Mouse (Mus musculus) frontal cortex, postnatal 25 days (tissue): ENCODE data around the gene Retsat.

Source experiments
- DNase-seq, 2 experiments: peaks; one replicate each; pipeline ENCODE4 v3.0.0; 2022; ENCODE audit warnings: low spot score in 2 of 2

The Retsat gene

DNA sequence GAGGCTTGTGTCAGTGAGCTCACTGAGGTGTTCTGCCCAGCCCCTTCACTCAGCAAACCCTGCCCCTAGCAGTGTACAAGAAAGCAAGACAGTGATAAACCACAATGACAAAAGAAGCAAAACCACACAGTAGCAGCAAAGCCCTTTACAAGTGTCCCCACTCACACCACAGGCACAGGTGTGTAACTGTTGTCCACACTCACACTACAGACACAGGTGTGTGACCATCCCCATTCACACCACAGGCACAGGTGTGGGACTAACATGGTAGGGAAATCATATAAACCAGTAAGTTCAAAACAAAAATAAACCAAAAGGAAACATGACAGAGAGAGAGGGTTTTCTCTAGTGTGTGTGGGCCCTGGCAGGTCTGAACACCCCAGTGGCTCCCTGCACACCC lies 10.0 kb upstream of the Retsat start:
- DNase-seq: no peak

DNA sequence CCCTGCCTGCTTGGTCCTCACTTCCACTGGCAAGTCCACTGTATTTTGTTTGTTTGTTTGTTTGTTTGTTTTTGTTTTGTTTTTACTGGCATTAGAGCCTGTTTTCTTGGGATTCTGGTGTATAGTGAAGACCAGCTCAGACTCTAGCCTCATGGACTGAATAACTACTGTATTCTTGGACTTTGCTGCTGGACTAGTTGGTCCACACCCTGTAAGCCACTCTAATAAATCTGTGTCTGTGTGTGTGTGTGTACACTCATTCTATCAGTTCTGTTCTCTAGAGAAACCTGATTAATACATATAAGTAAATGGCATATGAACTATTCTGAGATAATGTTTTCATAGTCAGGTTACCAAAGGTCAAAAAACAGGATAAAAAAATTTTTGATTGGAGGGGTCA lies 8.2 kb upstream of the Retsat start:
- DNase-seq: no peak

DNA sequence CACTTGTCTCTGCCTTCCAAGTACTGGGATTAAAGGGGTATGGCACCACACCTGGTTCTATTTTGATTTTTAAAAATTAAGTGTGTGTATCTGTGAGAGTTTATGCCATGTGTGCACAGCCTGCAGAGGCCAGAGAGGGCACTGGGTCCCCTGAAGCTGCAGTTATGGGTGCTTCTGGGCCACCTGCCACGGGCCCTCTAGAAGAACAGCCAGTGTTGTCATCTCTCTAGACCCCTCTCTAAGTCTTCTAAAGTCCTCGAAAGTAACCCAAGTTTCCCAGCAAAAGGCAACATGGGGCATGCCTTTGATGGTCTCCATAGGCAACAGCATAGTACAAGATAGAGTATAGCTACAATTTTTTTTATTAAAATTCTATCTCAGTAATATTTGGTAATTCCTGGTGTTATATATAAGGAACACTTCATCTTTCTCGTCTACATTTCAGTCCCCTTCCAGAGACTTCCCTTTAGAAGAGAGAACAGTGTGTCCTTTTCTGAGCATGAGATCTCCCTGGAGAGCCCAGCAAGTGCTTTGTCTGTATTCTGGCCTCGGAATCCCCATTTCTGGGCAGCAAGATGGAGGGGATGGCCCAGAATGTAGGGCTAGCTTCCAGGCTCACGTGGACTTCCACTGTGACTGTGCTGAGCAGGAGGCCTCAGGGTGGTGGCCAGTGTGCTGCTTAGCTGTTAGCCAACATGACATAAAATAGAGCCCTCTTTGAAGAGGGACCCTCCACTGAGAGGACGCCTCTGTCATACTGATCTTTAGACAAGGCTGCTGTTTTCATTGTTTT lies 5.1 kb upstream of the Retsat start:
- no peak for DNase-seq

DNA sequence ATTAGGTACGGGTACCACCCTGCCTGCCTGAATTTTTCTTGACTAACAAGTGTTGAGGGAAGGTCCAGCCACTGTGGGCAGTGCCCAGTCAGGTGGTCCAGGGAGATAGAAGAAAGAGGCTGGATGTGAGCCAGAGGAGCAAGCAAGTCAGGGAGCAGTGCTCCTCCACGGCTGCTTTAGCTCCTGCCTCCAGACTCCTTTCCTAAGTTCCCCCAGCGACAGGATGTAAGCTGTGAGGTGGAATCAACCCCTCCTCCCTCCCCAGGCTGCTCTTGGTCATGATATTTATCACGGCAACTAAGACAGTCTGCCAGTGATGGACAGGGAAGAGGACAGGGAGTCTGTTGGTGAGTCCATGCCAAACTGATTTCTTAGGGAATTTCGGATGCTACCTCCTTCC lies 4.4 kb upstream of the Retsat start:
- DNase-seq: no peak

DNA sequence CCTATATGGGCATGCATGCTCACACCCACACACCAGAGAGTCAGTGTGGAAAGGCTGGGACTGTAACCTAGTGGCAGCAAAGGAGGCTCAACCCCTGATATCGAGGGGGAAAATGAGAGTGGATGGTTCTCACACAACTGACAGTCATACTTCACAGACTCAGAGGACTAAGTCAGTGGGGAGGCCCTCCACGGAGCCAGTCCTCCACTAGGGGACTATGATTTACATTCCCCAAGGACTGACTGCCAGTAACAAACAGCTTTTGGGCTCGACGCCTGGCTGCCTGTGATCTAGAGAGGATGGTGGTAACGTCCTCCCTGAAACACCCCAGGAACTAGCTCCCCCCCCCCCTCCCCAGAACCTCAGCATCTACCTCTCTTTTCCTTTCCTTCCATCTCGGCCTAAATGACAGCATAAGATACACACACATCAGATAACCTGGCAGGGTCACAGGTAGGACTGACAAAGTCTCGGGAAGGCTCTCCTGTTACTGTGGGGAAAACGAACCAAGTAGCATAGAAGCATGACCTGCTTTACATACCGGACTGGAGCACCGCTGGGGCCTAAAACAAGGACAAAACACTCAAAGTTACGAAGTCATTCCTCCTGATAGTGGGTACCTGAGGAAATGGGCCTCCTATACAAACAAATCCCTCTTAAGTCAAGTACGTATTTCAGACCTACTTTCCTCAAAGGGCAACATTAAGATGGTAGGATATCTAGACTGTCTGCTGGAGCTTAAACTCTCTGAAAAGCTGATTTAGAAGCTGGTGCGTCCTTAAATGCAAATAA lies 996 bp upstream of the Retsat start:
- DNase-seq: no peak

DNA sequence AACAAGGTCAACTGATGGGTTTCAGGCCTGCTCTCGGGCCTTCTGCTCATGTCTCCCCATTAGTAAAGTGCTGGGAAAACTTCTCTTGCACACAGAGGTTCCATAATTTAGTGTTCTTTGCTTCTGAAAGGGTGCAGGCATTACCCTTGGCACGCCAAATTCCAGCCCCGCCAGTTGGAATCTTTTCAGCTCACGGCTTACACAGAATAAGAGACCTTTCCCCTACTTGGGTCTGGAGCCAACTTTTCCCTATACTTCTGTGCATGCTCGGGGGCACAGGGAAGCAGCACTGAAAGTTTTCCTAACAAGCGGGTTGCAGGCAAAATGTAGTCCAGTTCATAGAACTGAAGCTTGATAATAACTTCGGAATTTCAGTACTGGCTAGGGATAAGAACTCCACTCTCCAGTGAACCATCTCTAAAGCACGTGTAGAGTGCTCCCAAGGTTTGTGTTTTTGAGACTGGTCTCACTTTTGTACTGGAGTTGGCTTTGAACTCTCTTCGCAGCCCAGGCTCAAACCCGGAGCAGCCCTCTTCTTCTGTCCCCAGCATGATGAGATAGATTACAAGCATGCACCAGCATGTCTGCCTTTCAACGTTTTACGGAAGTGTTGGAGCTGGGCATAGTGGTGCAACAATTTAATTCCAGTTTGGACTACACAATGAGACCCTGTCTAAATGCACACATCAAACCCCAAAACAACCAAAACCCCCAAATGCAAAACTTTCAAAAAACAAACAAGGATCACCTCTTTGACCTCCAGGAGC lies 699 bp downstream of the Retsat start:
- DNase-seq: no peak

DNA sequence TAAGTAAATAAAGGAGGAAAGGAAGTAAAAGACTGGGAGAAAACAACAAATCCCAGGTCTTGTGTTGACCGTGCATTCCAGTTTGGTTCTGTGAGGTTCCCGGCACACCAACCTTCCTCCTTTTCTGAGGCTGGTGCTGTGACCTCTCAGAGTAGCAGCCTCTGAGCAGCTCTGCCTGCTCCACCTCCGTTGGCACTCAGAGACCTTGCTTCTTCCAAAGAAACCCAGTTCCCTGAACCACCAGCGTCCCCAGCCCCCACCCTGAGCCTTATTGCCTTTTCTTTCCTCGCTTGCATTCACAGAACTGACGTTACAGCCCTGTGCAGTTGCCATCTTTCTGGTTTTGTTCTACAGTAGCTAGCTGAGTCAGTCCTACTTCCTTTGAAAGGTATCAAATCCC lies 1.9 kb downstream of the Retsat start:
- no peak for DNase-seq

DNA sequence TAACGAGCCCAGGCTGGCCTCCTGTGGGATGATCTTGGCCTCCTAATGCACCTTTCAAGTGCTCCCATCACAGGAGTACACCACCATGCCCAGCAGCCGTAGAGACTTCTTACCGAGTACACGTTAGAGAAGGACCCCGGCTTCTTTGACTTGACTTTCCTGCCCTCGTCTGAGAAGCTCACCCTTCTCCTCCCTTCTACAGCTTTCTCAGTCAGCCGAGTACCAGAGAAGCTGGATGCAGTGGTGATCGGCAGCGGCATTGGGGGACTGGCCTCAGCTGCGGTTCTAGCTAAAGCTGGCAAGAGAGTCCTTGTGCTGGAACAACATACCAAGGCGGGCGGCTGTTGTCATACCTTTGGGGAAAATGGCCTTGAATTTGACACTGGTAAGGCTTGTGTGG lies 2.5 kb downstream of the Retsat start:
- no peak for DNase-seq

DNA sequence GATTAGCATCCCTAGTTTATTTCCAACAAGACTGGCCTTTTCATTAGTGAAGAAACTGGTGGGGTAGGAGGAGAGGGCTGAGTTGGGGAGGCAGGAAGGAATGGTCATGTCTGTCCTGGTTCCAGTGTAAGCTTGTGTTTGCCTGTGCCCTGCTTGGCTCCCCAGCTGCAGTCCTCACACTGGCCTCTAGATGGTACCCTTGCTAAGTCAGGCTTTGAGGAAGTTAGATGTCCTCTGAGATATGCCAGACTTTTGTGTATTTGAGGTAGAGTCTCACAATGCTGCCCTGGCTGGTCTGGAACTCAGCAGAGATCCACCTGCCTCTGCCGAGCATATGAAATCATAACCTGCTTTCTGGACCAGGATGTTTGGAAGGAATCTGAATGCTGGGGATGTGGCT lies 3.5 kb downstream of the Retsat start:
- DNase-seq: peak; percentile 77 to 79

DNA sequence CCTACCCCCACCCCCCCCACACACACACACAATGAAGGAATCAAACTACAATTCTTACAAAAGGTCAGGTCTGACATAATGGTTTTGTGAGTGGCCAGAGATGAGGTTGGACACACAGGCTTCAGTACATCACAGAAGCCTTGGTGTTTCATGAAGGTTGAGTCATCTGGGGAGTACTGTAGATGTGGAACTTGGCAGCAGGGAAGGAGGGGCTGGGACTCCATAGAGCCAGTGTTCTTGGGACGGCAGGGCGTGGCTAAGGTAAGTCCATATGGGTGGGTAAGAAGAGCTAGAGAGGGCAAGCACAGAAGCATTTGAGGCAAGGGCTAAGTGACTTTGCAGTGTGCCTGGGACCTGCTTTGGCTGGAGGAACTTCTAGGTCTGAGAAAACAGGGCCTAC lies 5.8 kb downstream of the Retsat start:
- no peak for DNase-seq

DNA sequence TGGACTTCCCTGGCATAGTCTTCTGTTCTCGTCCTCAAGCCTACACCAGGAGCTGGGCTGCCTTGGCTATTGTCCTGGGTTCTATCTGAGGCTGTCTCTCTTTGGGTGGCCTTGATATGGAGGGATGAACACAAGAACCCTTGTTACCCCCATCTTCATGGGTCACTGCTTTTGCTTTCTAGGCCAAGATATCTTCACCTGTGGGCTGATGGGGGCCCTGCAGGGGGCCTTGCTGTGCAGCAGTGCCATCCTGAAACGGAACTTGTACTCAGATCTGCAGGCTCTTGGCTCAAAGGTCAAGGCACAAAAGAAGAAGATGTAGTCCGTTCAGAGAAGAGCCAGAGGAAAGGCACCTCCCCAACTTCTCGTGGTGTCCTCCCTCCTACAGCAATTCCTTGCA lies 8.8 kb downstream of the Retsat start:
- no peak for DNase-seq

DNA sequence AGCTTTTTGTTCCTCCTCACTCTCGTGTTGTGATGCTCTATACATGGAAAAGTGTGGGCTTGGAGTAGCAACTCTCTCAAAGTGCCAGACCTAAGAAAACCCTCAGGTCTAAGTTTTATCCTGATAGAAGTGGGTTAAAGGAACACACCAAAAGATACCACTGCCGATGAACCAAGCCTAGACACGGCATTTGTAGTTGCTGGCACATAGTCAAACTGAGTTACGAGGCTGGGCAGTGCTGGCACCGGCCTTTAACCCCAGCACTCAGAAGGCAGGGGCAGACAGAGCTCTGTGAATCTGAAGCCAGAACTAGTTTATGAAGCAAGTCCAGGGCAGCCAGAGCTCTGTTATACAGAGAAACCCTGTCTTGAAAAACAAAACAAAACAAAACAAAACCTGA lies 9.4 kb downstream of the Retsat start:
- DNase-seq: no peak

DNA sequence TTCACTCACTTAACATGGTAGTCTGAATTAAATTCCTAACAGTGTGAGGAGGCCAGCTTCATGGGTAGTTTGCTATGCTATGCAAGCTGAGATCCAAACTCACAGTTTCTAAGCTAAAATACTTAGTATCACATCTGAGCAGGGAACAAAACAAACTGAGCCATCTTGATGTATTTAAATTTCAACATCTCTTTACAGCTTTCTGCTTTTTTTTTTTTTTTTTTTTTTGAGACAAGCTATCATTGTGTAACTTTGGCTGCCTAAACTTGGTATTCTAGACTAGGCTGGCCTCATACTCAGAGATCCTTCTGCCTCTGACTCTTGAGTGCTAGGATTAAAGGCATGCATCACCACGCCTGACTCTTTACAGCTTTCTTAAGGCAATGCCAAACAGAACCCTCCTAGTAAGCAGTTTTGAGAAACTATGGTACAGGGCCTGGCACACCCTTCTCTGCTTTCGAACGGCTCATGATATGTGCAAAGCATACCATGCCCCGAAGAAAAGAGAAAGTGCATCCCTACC lies 10.4 kb downstream of the Retsat start:
- no peak for DNase-seq

DNA sequence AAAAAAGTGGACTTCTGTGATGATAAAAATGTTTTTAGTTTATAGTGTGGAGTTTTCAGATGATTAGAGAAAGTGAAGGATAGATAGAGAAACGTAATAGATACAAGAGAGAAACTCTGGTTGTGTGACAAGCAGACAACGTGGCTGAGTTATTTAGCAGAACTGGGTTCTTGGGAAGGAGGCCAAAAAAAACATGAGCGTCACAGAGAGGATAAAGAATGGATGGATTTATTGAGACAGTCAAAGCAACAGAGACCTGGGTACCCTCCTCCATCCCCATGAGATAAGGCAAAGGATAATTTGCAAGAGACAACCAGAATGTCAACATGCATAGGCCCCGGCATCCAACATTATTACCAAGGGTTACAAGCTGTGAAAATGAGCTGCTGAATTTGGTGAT lies 12.0 kb downstream of the Retsat start:
- no peak for DNase-seq

DNA sequence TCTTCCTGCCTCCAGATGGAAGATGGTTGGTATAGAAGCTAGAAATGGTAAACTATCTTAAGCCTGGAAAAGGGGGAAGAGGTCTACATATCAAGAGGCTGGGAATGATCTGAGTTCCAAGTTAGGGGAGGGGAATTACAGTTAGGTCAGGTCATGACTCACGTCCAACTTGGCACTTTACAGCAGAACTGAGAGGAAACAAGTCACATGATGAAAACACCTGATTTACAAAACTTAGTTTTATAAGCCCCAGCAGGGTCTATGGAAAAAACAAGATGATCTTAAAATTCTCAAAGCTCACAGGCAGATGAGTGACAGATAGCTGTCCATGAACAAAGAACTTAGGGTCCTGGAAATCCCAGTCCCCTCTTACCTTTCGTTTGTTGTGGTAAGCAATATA lies 16.9 kb downstream of the Retsat start:
- no peak for DNase-seq

DNA sequence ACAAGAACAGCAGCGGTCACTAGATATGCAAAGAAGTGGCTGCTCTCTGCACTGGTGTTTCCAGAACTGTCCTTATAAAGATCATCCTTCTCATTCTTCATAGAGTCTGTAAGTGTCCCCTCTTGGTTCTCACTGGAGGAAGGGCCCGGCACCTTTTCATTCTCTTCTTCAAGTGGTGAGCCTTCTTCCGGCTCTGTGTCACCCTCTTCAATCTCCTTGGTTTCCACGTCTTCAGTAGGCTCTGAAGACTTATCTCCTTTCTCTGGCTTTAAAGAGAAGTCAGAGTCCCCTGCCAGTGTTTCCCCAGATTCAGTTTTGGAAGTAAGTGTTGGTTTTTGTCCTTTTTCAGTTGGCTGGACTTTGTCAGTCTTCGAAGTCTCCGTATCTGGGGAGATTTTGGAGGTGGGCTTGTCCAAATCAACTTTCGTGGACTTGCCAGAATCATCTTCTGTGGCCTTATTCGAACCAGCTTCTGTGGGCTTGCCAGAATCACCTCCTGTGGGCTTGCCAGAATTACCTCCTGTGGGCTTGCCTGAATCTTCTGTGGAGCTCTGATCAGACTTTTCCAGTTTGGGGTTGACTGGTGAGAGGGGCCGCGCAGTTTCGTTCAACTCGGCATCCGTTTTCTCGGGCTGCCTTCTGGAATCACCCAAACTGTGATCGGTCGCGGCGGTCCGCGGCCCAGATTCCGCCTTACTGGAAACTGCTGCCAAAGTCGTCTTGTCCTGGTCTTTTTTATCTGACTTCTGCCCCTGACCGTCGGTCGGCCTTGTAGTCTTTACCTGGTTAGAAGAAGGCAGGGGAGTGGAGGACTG lies 17.5 kb downstream of the Retsat start:
- no peak for DNase-seq

DNA sequence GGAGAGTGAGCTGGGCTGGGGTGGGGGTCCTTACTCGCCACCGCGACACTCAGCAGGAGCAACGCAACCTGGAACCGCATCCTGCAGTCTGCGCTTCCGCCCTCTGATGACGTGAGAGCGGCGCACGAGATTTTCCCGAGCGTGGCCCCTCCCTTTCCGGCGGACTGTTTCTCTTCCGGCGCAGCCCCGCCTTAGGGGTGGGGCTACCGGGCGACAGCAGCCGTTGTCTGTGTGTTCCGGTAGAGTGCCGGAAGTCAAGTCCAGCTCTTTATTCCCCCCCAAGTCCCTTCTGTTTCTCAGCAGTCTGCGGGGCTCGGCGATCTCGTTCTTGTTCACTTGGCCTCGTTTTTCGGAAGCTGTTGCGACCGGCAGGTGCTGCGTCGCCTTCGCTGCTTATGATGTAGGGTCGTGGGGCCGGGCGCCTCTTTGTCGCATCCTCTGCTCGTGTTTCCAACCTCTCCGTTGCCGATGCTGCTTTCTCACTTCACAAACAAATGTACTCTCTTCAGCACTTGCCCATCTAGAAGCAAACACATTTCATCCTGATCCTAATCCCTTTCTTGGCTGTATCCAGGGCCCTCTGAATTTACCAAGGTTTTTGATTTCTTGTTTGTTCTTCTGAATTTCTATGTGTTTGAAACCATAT lies 18.5 kb downstream of the Retsat start, which contains the start of gene Tgoln1:
TSS of gene Tgoln1 (minus strand) at position 358 of the 646 bp plus-strand sequence.
- DNase-seq: peak; percentile 75 to 89

DNA sequence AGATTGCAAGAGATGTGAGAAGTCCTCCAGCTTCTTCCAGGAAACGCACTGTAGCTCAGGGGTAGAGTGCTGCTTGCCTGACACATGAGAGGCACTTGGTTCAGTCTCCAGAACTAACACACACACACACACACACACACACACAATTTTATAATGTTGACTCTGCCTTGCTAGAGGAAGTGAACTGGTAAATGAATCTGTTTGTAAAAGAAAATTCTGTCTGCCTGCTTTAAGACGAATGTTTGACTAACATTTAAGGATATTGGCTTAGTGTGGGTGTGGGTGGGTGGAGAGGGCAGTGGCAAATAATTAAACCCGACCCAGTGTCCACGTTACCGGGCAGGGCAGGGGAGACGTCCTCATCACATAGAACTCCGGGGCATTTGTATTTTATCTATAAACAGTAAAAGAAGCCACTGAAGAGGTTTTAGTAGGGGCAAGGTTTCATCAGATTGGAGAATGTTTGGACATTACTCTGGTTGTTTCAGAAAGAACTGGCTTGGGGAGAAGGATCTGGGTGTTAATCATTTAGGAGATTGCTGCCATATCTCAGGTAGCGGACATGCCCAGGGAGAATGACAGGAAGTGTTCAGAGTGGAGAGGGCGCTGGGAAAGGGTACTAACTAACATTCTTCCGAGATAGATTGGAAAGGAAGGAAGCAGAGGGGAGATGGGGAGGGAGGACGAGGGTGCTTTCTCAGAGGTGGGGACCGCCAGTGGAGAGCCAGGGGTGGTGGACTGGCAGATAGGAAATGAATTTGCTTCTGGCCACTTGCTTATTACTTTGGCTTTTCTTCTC lies 21.7 kb downstream of the Retsat start:
- DNase-seq: no peak

DNA sequence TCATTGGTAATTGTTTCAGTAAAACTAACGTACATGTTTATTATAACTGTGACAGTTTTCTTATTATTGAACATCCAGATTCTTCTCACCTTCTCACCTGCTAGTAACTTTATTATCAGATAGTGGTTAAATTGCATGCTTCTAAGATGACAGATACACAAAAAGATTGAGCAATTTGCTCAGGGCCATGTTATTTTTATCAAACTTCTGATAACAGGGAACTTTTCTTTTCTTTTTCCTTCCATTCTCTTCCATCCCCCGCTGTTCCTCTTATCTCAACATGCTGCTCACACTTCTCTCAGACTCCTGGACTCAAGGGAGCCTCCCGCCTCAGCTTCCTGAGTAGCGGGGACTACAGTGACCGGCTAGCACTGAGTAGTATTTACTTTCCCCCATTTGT lies 22.6 kb downstream of the Retsat start:
- DNase-seq: no peak

DNA sequence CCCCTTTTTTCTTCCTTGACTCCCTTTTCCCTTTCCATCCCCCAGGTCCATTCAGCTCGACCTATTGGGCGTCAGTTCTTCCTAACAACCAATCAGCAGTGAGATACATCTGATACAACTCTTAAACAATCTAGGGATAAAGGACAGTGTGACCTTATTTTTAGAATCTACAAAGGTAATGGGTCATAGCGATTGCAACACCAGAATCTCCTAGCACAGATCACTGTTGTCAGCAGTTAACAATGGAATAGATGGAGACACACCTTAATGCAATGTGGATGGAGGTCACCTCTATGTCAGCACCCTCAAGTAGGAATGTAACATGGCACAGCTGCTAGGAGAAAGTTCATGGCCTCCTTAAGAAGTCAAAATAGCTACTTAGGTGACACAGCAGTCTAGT lies 24.6 kb downstream of the Retsat start:
- no peak for DNase-seq
